Mouse (Mus musculus): ENCODE measurements at regions not wholly inside any gene's neighbourhood (a gene's known extent, or its start where the extent isn't known, plus 50 kb on each side); places are given as distances from the start of the nearest gene placed in this dataset.

DNA sequence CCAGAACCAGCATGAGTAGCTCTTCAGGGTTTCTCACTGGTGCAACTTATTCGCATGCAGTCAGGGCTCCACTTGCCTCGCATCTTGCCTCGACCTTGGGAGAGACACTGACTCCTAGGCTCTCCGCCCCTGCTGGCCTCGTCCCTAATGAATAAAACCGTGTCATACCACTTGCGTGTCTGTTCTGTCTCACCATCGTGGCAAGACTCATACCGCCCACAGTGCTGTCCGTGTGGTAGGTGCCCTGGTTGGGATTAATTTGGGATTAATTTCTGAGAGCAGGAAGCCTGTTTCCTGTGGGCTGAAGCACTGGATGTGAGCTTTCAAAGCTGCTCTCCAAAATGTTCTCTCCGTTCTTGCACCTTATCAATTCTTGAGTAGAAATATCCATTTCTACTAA, 144.7 kb downstream of the Rchy1 start:
- Histone ChIP-seq H3K9ac (ENCODE audit: insufficient read depth, low read depth) (no peak overlapping the region), H3K4me1 (ENCODE audit: control insufficient read depth in 1 of 2, insufficient read depth in 2 of 2) (no peaks in the 10 kb centered on the region), H3K9me3 (replicated peaks; ENCODE audit: low read length) (no peaks in the 10 kb centered on the region), H3K27ac (ENCODE audit: insufficient read depth, low read depth) (no peak overlapping the region), H3K27me3 (replicated peaks) (no peaks in the 10 kb centered on the region), H3K36me3 (replicated peaks in 1 of 2; ENCODE audit: control insufficient read depth in 1 of 2, insufficient read depth in 1 of 2, low read length in 1 of 2) (no peaks in the 10 kb centered on the region), H3K4me3 (replicated peaks in 1 of 3; ENCODE audit: low read depth in 2 of 3, low read length in 2 of 3, poor library complexity in 1 of 3) (no peak overlapping the region), H3K79me2 (replicated peaks; ENCODE audit: control insufficient read depth, extremely low read depth, insufficient read depth, poor library complexity, severe bottlenecking) (no peaks in the 10 kb centered on the region), H3K4me2 (ENCODE audit: insufficient read depth, low read depth, poor library complexity, severe bottlenecking) (no peak overlapping the region)
- in situ Hi-C loops (cut with MboI; ENCODE audit: low pct_ligation_motif_present, low pct_unique_long_range_greater_than_20kb, low sequenced_read_pairs) (no loop called here), dilution Hi-C loops (cut with MboI; ENCODE audit: extremely low pct_ligation_motif_present, extremely low pct_unique_long_range_greater_than_20kb, low sequenced_read_pairs) (no loop called here)
- TF ChIP-seq ETS1 (conservative IDR thresholded peaks at IDR 0.05; ENCODE audit: low read depth, low read length) (no peak), ZC3H11A (IDR thresholded peaks at IDR 0.05; ENCODE audit: low read depth, low read length) (no peak), CTCF (conservative IDR thresholded peaks at IDR 0.05 in 1 of 2, IDR thresholded peaks at IDR 0.05 in 1 of 2; ENCODE audit: low read depth in 2 of 2, low read length in 2 of 2) (no peak), POLR2A (IDR thresholded peaks at IDR 0.05; ENCODE audit: low read depth, low read length) (no peak), CHD1 (IDR thresholded peaks at IDR 0.05; ENCODE audit: low read depth, low read length) (no peak), JUN (IDR thresholded peaks at IDR 0.05; ENCODE audit: insufficient read depth, low read depth, low read length) (no peak), ZNF384 (IDR thresholded peaks at IDR 0.05; ENCODE audit: low read depth, low read length) (no peak), ELF1 (IDR thresholded peaks at IDR 0.05; ENCODE audit: low read depth, low read length) (no peak), MYC (IDR thresholded peaks at IDR 0.05; ENCODE audit: low read depth, low read length) (no peak), EP300 (IDR thresholded peaks at IDR 0.05; ENCODE audit: low read length) (no peak), IRF4 (IDR thresholded peaks at IDR 0.05; ENCODE audit: low read depth, low read length) (no peak), ZKSCAN1 (IDR thresholded peaks at IDR 0.05; ENCODE audit: borderline replicate concordance, low read depth, low read length) (no peak), E2F4 (IDR thresholded peaks at IDR 0.05; ENCODE audit: insufficient replicate concordance, low read depth, low read length) (no peak), SMC3 (IDR thresholded peaks at IDR 0.05; ENCODE audit: low read depth, low read length) (no peak), JUND (conservative IDR thresholded peaks at IDR 0.05; ENCODE audit: low read depth, low read length) (no peak)
- no peak for DNase-seq (ENCODE audit: extremely low read depth)

DNA sequence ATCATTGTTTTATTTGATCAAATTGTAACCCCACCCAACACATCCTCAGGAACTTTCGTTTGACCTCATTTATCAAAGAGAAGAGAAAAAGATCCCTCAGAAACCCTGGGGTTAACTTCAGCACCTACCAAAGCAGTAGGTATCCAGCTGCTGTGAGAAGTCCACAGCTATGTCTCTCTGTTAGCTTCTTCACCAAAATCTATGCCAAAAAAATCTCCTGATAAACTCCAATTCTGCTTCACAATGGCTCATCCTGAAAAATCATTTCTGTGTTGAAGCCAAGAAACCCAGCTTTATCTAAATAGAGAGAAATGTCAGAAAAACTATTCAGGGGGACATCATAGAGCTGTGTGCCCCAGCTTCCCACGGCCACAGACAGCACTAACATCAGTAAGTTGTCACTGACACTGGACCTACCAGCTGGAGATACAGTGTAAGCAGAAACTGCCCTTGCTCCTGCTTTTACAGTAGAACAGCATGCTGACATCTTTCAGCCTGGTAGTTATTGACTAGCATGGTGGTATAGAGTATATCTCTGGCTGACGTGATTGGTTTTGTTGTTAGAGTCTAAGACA, 146.4 kb downstream of the Rchy1 start:
- no peak for TF ChIP-seq BHLHE40 (IDR thresholded peaks at IDR 0.05; ENCODE audit: low read depth, low read length)
- no peak for TF ChIP-seq GABPA (IDR thresholded peaks at IDR 0.05; ENCODE audit: insufficient replicate concordance, low read depth, low read length)
- no peak for TF ChIP-seq TBP (conservative IDR thresholded peaks at IDR 0.05; ENCODE audit: low read depth, low read length)
- TF ChIP-seq MAX (IDR thresholded peaks at IDR 0.05; ENCODE audit: low read length) = no peak
- no peak for TF ChIP-seq PAX5 (IDR thresholded peaks at IDR 0.05; ENCODE audit: low read length)
- no peak for TF ChIP-seq MYC (IDR thresholded peaks at IDR 0.05; ENCODE audit: low read depth, low read length)
- no peak for TF ChIP-seq SMC3 (IDR thresholded peaks at IDR 0.05; ENCODE audit: low read depth, low read length)
- no peak for TF ChIP-seq POLR2AphosphoS2 (IDR thresholded peaks at IDR 0.05; ENCODE audit: low read depth, low read length)
- TF ChIP-seq CHD1 (IDR thresholded peaks at IDR 0.05; ENCODE audit: low read depth, low read length) = no peak
- H3K4me2 ChIP-seq (ENCODE audit: insufficient read depth, low read depth, poor library complexity, severe bottlenecking) = no peak overlapping the region
- no peak overlapping the region for H3K9ac ChIP-seq (ENCODE audit: insufficient read depth, low read depth)
- dilution Hi-C loops (cut with MboI; ENCODE audit: extremely low pct_ligation_motif_present, extremely low pct_unique_long_range_greater_than_20kb, low sequenced_read_pairs) = no loop called here
- no peaks in the 10 kb centered on the region for H3K4me1 ChIP-seq (ENCODE audit: control insufficient read depth in 1 of 2, insufficient read depth in 2 of 2)
- no peak for DNase-seq (ENCODE audit: extremely low read depth)
- in situ Hi-C loops (cut with MboI; ENCODE audit: low pct_ligation_motif_present, low pct_unique_long_range_greater_than_20kb, low sequenced_read_pairs) = no loop called here
- H3K27ac ChIP-seq (ENCODE audit: insufficient read depth, low read depth) = no peak overlapping the region
- H3K36me3 ChIP-seq (replicated peaks in 1 of 2; ENCODE audit: control insufficient read depth in 1 of 2, insufficient read depth in 1 of 2, low read length in 1 of 2) = no peaks in the 10 kb centered on the region
- no peak overlapping the region for H3K4me3 ChIP-seq (replicated peaks in 1 of 3; ENCODE audit: low read depth in 2 of 3, low read length in 2 of 3, poor library complexity in 1 of 3)
- H3K27me3 ChIP-seq (replicated peaks) = no peaks in the 10 kb centered on the region
- no peaks in the 10 kb centered on the region for H3K79me2 ChIP-seq (replicated peaks; ENCODE audit: control insufficient read depth, extremely low read depth, insufficient read depth, poor library complexity, severe bottlenecking)
- H3K9me3 ChIP-seq (replicated peaks; ENCODE audit: low read length) = no peaks in the 10 kb centered on the region
